Mouse (Mus musculus): ENCODE results near the gene Rab17.

DNA sequence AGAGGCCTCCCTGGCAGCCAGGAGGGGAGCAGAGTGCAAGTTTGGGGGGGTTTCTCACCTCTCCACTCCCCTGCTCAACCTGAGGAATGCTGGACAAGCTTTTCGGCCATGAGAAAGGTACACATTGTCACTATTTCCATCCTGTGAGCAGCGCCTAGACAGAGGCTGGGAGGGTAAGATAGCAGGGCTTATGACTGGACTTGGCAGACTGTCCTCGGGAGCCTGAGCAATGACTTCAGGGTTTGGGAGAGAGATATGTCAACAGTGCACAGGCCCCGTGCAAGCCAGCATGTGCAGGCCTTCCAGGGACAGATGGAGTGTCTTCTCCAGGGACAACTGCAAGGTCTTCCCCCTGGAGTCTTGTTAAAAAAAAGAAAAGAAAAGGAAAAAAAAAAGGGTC is 29.5 kb downstream of the Rab17 start:
- TF ChIP-seq POLR2A (IDR thresholded peaks at IDR 0.05; ENCODE audit: low read depth, low read length) (no peak), CTCF (IDR thresholded peaks at IDR 0.05; ENCODE audit: extremely low read depth, insufficient read depth, insufficient read length, insufficient replicate concordance) (no peak)
